In the genomic region with DNA sequence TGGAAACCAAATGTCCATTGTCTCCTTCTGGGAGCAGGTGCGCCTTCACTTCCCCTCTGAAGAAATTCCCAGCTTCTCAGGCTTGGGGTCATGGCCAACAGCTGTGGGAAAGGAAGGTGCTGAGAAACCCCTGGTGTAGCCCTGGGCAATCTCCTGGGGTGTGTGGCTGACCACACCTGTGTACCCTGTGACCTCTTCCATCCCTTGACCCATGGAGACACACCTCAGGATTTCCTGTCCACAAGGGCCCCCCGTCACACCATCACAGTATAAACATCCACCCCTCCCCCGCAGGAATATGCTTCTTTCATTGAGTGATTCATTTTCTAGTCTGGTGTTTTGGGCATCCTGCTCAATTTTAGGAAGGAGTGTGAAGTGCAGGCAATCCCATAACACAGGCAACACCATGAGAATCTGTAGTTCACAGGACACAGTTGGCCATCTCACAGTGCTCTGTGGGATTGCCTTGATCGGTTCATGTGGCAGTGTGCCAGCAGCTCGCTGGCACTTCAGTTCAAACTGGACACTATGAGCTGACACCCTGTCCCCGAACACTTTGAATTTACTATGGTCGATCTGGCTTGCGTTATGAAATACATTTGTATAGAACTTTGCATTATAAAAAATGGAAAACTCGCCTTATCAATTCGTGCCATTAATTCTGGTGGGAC, we compare ENCODE assay signal across 10 mouse cellular contexts.
DNase-seq lines count a peak whose midpoint lies in the region; ATAC-seq lines count a peak whose summit lies in the region.
"Had no signal": no experiment of that assay in that cellular context is flagged by ENCODE, and none has a peak within 500 bp of the region (broad histone marks: within the 10 kb centered on the region; RNA-seq: fewer than 3 reads in every experiment).

No protein-coding gene starts in this region.

- no peaks in the 10 kb centered on the region for H3K4me1 ChIP-seq in midbrain, embryonic 14.5 days (ENCODE audit: control insufficient read depth, insufficient read depth, low read length)
- H3K4me1 ChIP-seq in midbrain, embryonic 10.5 days = no peaks in the 10 kb centered on the region
- H3K4me1 ChIP-seq in limb, embryonic 15.5 days = 0 out of 2 replicates have a peak, but pooled peaks cover 3% of the 10 kb centered on the region
- H3K4me1 ChIP-seq in liver, embryonic 11.5 days (replicated peaks; ENCODE audit: control insufficient read depth, insufficient read depth, low read length) = no peaks in the 10 kb centered on the region
- H3K4me1 ChIP-seq: neural tube, embryonic 15.5 days had no signal

- intact Hi-C loops in heart, postnatal 10 days (cut with DNase I) = loop anchor here (10.0 kb wide), 2 partner anchors 290 to 710 kb away; a partner anchor contains a TSS

- no peak overlapping the region for H3K4me2 ChIP-seq in midbrain, embryonic 14.5 days (ENCODE audit: low read length)
- H3K4me2 ChIP-seq in limb, embryonic 15.5 days = no peak overlapping the region
- no peak overlapping the region for H3K4me2 ChIP-seq in liver, embryonic 11.5 days
- H3K4me2 ChIP-seq: neural tube, embryonic 15.5 days had no signal

- DNase-seq in embryo, embryonic 11 days = peak; percentile 5
- DNase-seq in embryo, embryonic 10 days (ENCODE audit: low spot score) = no peak
- DNase-seq in midbrain, embryonic 14.5 days = peak; percentile 7
- no peak for DNase-seq in midbrain, embryonic 10.5 days (ENCODE audit: low spot score)
- DNase-seq in heart, postnatal 10 days = peak; percentile 30 to 31
- no peak for DNase-seq in layer of hippocampus, adult 18-20 months (ENCODE audit: low spot score in 2 of 2)
- no peak for DNase-seq in liver, embryonic 11.5 days (ENCODE audit: low spot score)
- DNase-seq: lung, postnatal 36 days had no signal

- H3K4me3 ChIP-seq in midbrain, embryonic 14.5 days (replicated peaks; ENCODE audit: low read depth, low read length) = no peak overlapping the region
- H3K4me3 ChIP-seq in midbrain, embryonic 10.5 days = no peak overlapping the region
- no peak overlapping the region for H3K4me3 ChIP-seq in limb, embryonic 15.5 days
- no peak overlapping the region for H3K4me3 ChIP-seq in liver, embryonic 11.5 days (ENCODE audit: low read depth, low read length)
- H3K4me3 ChIP-seq: neural tube, embryonic 15.5 days had no signal

- peak; percentile 43; the same call in 1 of the 2 replicates for ATAC-seq in midbrain, embryonic 14.5 days (ENCODE audit: low FRiP score, low TSS enrichment)
- peak; percentile 35 for ATAC-seq in limb, embryonic 15.5 days (ENCODE audit: insufficient number of reproducible peaks, low FRiP score, low TSS enrichment, low read depth)
- no peak for ATAC-seq in liver, embryonic 11.5 days (replicated peaks; ENCODE audit: low FRiP score)

- no peak overlapping the region for H3K27ac ChIP-seq in midbrain, embryonic 14.5 days (replicated peaks; ENCODE audit: low read depth, low read length)
- no peak overlapping the region for H3K27ac ChIP-seq in midbrain, embryonic 10.5 days (replicated peaks)
- no peak overlapping the region for H3K27ac ChIP-seq in limb, embryonic 15.5 days
- no peak overlapping the region for H3K27ac ChIP-seq in liver, embryonic 11.5 days (ENCODE audit: low read depth, low read length)
- H3K27ac ChIP-seq: neural tube, embryonic 15.5 days had no signal

- no peaks in the 10 kb centered on the region for H3K9me3 ChIP-seq in midbrain, embryonic 14.5 days (ENCODE audit: control insufficient read depth, low read length)
- H3K9me3 ChIP-seq in midbrain, embryonic 10.5 days (replicated peaks) = no peaks in the 10 kb centered on the region
- no peaks in the 10 kb centered on the region for H3K9me3 ChIP-seq in limb, embryonic 15.5 days
- H3K9me3 ChIP-seq in liver, embryonic 11.5 days (ENCODE audit: control insufficient read depth, low read length) = no peaks in the 10 kb centered on the region
- H3K9me3 ChIP-seq: neural tube, embryonic 15.5 days had no signal

- H3K36me3 ChIP-seq in midbrain, embryonic 14.5 days (ENCODE audit: control insufficient read depth, insufficient read depth, low read length) = no peaks in the 10 kb centered on the region
- H3K36me3 ChIP-seq in midbrain, embryonic 10.5 days = no peaks in the 10 kb centered on the region
- no peaks in the 10 kb centered on the region for H3K36me3 ChIP-seq in limb, embryonic 15.5 days
- no peaks in the 10 kb centered on the region for H3K36me3 ChIP-seq in liver, embryonic 11.5 days (ENCODE audit: control insufficient read depth, insufficient read depth, low read length)
- H3K36me3 ChIP-seq: neural tube, embryonic 15.5 days had no signal

- 83% methylated on average over 10 of the region's 10 CpGs for WGBS in midbrain, embryonic 14.5 days
- 90% methylated on average over 10 of the region's 10 CpGs for WGBS in midbrain, embryonic 10.5 days
- WGBS in limb, embryonic 15.5 days = 83% methylated on average over 10 of the region's 10 CpGs
- WGBS in liver, embryonic 11.5 days = 86% methylated on average over 10 of the region's 10 CpGs

- no peaks in the 10 kb centered on the region for H3K27me3 ChIP-seq in midbrain, embryonic 14.5 days (ENCODE audit: control insufficient read depth, insufficient read depth, low read length)
- no peaks in the 10 kb centered on the region for H3K27me3 ChIP-seq in midbrain, embryonic 10.5 days (ENCODE audit: low read depth, poor library complexity, severe bottlenecking)
- H3K27me3 ChIP-seq in limb, embryonic 15.5 days = no peaks in the 10 kb centered on the region
- no peaks in the 10 kb centered on the region for H3K27me3 ChIP-seq in liver, embryonic 11.5 days (replicated peaks; ENCODE audit: control insufficient read depth, insufficient read depth, low read length)
- H3K27me3 ChIP-seq: neural tube, embryonic 15.5 days had no signal

- H3K9ac ChIP-seq in midbrain, embryonic 14.5 days (replicated peaks; ENCODE audit: low read length) = no peak overlapping the region
- H3K9ac ChIP-seq in limb, embryonic 15.5 days = no peak overlapping the region
- no peak overlapping the region for H3K9ac ChIP-seq in liver, embryonic 11.5 days (ENCODE audit: low read depth, low read length)
- H3K9ac ChIP-seq: neural tube, embryonic 15.5 days had no signal

Comparison
In these comparisons a context has a peak if more than half of its experiments do, and no peak if none do; other contexts are left out.
1. DNase-seq: peak in embryo, embryonic 11 days (single experiment), midbrain, embryonic 14.5 days (single experiment) and heart, postnatal 10 days (2 of 2); none in embryo, embryonic 10 days (single experiment), midbrain, embryonic 10.5 days (single experiment), layer of hippocampus, adult 18-20 months (0 of 2) and liver, embryonic 11.5 days (single experiment).